Mouse (Mus musculus) cerebellum, adult 9-11 months (tissue): Measurements from ENCODE around the gene Ubox5.

ENCODE experiments used
- DNase-seq: peaks from one replicate; pipeline ENCODE4 v3.0.0; 2022

Gene Ubox5

GRCm38 (mm10) chr2:130634006-130634738, 4.3 kb upstream of the Ubox5 start:
- DNase-seq, result peak; percentile 92

- DNase-seq, result peak; percentile 37
Observed at GRCm38 (mm10) chr2:130632887-130633675, 3.2 kb upstream of the Ubox5 start.

GRCm38 (mm10) chr2:130632416-130632815, 2.6 kb upstream of the Ubox5 start:
- peak; percentile 50 for DNase-seq

GRCm38 (mm10) chr2:130629080-130629838, 579 bp downstream of the Ubox5 start:
- no peak for DNase-seq

- peak; percentile 32 for DNase-seq
Observed at GRCm38 (mm10) chr2:130628424-130628823, 1.4 kb downstream of the Ubox5 start.

- no peak for DNase-seq
Observed at GRCm38 (mm10) chr2:130618972-130619371, 10.9 kb downstream of the Ubox5 start.

DNA sequence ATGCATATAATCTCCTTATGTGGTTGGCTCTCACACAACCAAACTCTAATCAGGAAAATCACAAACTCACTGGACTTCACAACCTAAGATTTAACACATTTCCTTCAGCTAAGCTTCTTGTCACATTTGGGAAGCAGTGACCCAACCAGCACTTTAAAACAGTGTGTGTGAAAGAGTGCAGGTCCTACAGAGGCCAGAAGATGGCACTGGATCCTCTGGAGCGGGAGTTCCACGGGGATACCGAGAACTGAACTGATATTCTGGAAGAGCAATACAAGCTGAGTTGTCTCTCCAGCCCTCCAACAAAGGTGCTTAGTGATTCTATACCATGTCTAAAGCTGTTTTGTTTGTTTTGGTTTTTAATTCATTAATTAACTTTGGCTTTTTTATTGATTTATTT, 16.7 kb downstream of the Ubox5 start:
- DNase-seq, result no peak

DNA sequence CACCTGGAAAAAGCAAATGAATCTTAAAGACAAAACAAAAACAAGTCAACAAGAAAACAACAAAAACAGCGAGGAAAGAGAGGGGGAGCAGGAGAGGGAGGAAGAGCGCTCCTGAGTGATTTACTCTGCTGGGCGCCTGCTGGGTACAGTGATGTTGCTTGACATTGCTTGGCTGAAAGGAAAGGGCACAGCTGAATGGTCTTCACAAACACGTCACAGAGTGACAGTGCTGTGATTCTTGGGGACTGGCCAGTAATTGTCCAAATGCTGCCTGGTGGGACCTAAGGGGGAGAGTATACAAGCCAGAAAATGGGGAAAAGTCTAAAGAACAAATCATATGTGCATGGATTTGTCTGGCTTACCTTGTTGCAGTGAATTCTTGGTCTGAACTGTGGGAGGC, 27.6 kb downstream of the Ubox5 start:
- DNase-seq, result no peak

- DNase-seq, result no peak
Observed at GRCm38 (mm10) chr2:130598399-130598798, 31.4 kb downstream of the Ubox5 start.

GRCm38 (mm10) chr2:130597601-130598010, 32.2 kb downstream of the Ubox5 start:
- no peak for DNase-seq

DNA sequence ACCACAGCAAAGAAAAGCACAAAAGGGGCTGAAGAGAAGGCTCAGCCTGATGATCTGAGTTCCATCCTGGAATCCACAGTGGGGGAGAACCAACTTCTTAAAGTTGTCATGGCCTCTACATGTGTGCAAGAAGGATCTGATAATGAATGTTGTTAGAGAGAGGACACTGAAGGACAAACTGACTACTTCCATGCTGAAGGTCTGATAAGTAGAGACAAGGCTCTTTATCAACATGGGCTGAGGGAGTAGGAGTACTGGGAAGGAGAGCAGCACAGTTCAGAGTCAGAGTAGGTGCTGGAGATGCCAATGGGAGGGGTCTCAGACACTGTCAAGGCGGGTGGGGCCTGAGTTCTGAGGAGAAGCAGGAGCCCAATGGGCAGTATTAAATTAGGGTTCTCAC, 34.2 kb downstream of the Ubox5 start:
- no peak for DNase-seq

- no peak for DNase-seq
Observed at GRCm38 (mm10) chr2:130591016-130591415, 38.8 kb downstream of the Ubox5 start.

DNA sequence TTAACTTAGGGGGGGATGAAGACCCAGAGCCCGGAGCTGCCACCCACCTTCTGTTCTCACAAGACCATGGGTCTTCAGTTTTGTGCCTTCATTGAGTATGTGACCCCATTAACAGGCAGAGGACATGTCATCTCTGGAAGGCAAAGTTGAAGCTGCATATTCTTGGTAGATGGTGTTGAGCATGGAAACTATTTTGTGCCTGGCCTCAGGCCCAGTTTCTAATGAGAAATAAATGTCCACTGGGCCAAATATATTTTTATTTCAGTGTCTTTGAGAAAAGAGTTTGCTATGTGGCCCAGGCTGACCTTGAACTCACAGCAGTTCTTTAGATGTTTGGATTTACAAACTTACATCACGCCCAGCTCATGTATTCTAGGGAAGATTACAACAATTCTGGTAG, 40.1 kb downstream of the Ubox5 start:
- no peak for DNase-seq

- DNase-seq, result no peak
Observed at GRCm38 (mm10) chr2:130589157-130589556, 40.7 kb downstream of the Ubox5 start.

GRCm38 (mm10) chr2:130588373-130588772, 41.5 kb downstream of the Ubox5 start:
- no peak for DNase-seq

- DNase-seq, result no peak
Observed at GRCm38 (mm10) chr2:130586016-130586415, 43.8 kb downstream of the Ubox5 start.

DNA sequence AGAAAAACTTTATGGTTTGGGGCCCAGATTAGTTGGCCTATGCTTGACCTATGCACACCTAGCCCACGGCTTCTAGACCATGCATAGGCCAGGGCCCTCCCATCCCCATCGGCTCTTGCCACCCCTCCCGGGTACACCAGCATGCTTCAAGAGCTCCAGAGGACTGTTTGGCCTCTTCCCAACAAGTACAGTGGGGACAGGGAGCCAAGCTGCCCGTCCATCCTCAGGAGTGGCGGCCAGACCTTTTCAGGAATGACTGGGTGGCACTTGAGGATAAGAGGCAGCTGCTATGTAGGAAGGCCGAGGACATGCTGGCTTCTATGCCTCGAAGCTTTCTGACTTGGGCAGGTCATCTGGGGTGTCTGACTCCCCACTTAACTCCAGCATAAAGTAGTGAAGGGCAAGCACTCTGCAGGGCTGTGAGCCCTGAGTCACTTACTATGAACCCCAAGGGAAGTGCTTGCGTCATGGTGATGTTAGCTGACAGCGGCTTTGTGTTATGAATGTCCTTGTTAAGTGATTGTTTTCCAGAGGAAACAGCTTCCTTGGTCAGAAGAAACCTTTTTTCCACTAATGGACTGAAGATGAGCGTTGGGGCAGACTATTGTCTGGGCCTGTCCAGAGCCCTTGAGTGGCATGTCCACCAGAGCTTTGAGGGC, 45.8 kb downstream of the Ubox5 start:
- DNase-seq, result no peak

GRCm38 (mm10) chr2:130582552-130582951, 47.3 kb downstream of the Ubox5 start, which contains the start of gene Avp:
Gene Avp (minus strand): TSS chr2:130582554.
- no peak for DNase-seq

DNA sequence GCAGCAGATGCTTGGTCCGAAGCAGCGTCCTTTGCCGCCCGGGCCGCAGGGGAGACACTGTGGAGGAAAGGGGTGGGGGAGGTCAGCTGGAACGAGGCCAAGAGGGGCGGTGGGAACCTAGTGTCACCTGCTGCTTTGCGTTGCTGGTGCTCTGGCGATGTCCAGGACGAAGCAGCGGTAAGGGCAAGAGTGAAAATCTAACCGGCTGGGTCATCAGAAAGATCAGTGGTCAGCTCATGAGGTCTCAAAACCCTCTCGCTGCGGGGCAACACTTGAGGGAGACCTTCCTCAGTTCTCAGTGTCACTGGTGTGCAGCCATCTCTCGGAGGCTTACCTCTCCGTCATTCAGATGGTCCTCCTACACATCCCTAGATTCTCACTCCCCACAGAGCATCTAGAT, 48.6 kb downstream of the Ubox5 start:
- no peak for DNase-seq

DNA sequence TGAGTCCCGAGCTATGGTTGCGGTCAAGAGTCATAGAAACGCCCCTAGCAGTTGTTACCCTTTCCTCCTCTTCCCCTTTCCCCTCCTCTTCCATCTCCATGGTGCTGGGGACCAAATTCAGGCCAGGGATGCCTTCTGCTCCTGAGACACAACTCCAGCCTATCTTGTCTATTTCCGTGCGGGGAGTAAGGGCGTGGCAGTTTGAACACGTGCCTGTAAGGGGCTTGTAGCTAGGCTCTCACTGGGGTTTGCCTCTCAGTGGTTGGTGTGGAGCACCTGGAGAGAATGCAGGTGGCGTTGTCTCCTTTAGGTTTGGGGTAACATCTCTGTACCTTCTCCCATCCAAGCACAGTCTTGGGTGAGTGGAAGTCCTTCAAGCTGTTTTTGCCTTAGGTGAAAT, 50.0 kb downstream of the Ubox5 start:
- DNase-seq, result no peak

- DNase-seq, result peak; percentile 58
Observed at GRCm38 (mm10) chr2:130578148-130578547, 51.7 kb downstream of the Ubox5 start.

DNA sequence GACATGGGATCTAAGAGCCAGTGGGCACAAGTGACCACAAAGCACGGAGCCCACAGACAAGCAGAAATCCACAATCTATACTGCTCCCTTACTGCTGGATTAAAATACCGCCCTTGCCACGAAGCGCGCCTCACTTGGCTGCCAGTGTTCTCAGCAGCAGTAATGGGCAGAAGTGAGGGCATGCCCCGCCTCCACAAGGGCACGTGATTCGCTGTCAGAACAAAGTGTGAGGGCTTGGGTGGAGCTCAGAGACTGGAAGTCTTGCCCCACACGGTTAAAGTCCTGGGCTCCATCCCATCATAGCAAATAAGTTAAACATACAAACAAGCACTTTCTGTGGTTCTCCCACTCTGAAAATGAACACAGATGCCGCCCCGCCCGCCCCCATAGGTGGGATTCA, 52.2 kb downstream of the Ubox5 start:
- DNase-seq, result no peak

- DNase-seq, result no peak
Observed at GRCm38 (mm10) chr2:130577021-130577420, 52.8 kb downstream of the Ubox5 start.
